Mouse (Mus musculus) liver, postnatal 0 days (tissue): Measurements from ENCODE around the gene Slc6a19. TPM values are rescaled to one million over a fixed set of nuclear protein-coding genes. Genes with fewer than 3 reads are reported as not detected.
A peak's percentile ranks its signal among the peaks of the same experiment; 100 is the strongest.

Experiments
- ATAC-seq: fragments of 200-750 bp; cut with Nextera tagmentation; 2 replicates; pipeline ENCODE4 v1.8.0; 2017; ENCODE audit warnings: mild to moderate bottlenecking, moderate library complexity
- DNase-seq: peaks from one replicate; pipeline ENCODE4 v3.0.0-alpha.2; 2016
- H3K27ac ChIP-seq: fragments of 300-500 bp; sonication (generic); 2 replicates; pipeline ENCODE4 v1.5.1; 2014; ENCODE audit warnings: antibody characterized with exemption, moderate library complexity, mild to moderate bottlenecking, low read depth
- H3K27me3 ChIP-seq: fragments of 300-500 bp; sonication (generic); 2 replicates; pipeline ENCODE4 v1.6.1; 2014; ENCODE audit warnings: low read length, control low read depth, mixed read lengths; ENCODE audit not compliant: insufficient read depth
- H3K36me3 ChIP-seq: fragments of 300-500 bp; sonication (generic); replicated peaks from 2 replicates; pipeline ENCODE4 v1.6.1; 2014; ENCODE audit warnings: mild to moderate bottlenecking, control low read depth, low read length, moderate library complexity, mixed read lengths; ENCODE audit not compliant: insufficient read depth
- H3K4me1 ChIP-seq: fragments of 300-500 bp; sonication (generic); 2 replicates; pipeline ENCODE4 v1.6.1; 2014; ENCODE audit warnings: antibody characterized with exemption, mild to moderate bottlenecking, control low read depth; ENCODE audit not compliant: insufficient read depth
- H3K4me2 ChIP-seq: fragments of 300-500 bp; sonication (generic); 2 replicates; pipeline ENCODE4 v1.6.1; 2014; ENCODE audit warnings: low read depth, mild to moderate bottlenecking, low read length, moderate library complexity, mixed read lengths
- H3K4me3 ChIP-seq: fragments of 300-500 bp; sonication (generic); 2 replicates; pipeline ENCODE4 v1.5.1; 2014; ENCODE audit warnings: low read depth, low read length
- H3K9ac ChIP-seq: fragments of 300-500 bp; sonication (generic); replicated peaks from 2 replicates; pipeline ENCODE4 v1.6.1; 2014; ENCODE audit warnings: mild to moderate bottlenecking, moderate library complexity
- H3K9me3 ChIP-seq: fragments of 300-500 bp; sonication (generic); 2 replicates; pipeline ENCODE4 v1.6.1; 2016; ENCODE audit warnings: mild to moderate bottlenecking, control low read depth, low read length, mixed read lengths
- CTCF ChIP-seq: sonication (generic); IDR thresholded peaks from 2 replicates; pipeline ENCODE4 v1.5.1; 2016; ENCODE audit warnings: antibody characterized with exemption, low read depth
- EP300 ChIP-seq: IDR thresholded peaks from 2 replicates; pipeline ENCODE4 v1.6.1; 2016; ENCODE audit warnings: antibody characterized with exemption, low read depth, mild to moderate bottlenecking
- WGBS: fragments of 180-500 bp; shearing (Covaris S2); extraction: QIAGEN DNeasy Blood & Tissue Kit; methylation state at CpG from one replicate; pipeline ENCODE4 v1.1.7; 2014; ENCODE audit not compliant: insufficient replicate concordance; 5-methylcytosine and 5-hydroxymethylcytosine counted together
- polyA plus RNA-seq: library from polyadenylated mRNA; unstranded; fragments of >200 nt; fragmentation: Nextera tagmentation; extraction: Ambion mirVana; gene quantifications from 2 replicates; pipeline ENCODE4 v1.2.1, GENCODE M21; 2015

The Slc6a19 gene
- polyA plus RNA-seq, 1 experiment from 2014 or later = 1.4 TPM

DNA sequence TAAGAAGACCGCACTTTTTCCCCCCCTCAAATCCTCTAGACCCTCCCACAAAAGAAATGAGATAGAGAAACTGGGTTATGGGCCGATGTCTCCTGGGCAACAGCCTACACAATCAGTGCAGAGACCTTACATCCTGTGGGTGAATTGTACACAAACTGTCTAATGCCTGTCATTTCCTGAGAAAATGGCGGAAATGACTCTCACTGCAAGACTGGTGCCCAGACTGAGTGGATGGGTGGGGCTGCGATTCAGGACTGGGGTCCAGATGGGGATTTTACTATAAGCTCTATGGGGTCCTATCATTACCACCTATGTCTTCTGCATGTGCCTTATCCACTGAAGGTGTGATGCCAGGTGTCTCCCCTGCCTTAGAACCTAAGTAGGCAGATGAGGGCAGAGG lies 1.9 kb downstream of the Slc6a19 start:
- H3K36me3 ChIP-seq = no peaks in the 10 kb centered on the region
- TF ChIP-seq CTCF (no peak), EP300 (no peak)
- H3K4me3 ChIP-seq = no peak overlapping the region
- no peak for DNase-seq
- H3K4me2 ChIP-seq = no peak overlapping the region
- H3K27ac ChIP-seq = peak overlapping the region; percentile 76
- ATAC-seq = peak; percentile 66
- no peaks in the 10 kb centered on the region for H3K9me3 ChIP-seq
- H3K27me3 ChIP-seq = no peaks in the 10 kb centered on the region
- 50% methylated on average over 4 of the region's 4 CpGs for WGBS
- H3K9ac ChIP-seq = no peak overlapping the region
- H3K4me1 ChIP-seq = no peaks in the 10 kb centered on the region

DNA sequence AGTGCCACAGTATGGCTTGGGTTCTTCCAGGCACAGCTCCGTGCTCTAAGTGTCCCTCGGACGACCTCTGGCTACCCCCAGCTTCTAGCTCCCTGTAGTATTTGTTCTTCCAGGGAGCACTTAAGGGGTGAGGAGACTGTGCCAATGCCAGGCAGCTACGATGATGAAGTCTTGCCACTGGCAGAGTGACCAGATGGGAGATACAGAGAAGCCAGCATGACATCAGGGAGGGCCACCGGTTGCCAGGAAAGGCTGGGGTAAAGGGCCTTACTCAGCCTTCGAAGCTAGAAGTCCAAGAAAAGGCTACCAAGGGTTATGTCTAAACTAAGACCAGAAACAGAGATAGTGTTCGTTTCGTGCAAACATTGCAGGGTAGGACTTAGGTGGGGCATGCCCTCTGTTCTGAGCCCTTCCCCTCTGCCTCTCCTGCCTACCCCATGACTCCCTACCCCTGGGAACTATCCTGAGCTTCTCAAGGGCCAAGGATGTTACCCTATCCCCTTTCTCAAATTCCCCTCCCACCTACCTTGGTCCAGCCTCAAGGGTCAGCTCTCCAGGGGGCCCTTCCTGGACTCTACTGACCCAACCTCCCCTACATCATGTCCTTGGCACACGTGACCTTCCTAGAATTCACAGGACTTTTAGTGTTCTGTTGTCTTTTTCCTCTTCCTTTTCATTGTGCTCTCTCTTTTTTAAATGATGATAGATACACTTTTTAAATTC lies 3.3 kb downstream of the Slc6a19 start:
- ATAC-seq = no peak
- Histone ChIP-seq H3K4me1 (peaks cover 5% of the 10 kb centered on the region), H3K4me3 (no peak overlapping the region), H3K9ac (no peak overlapping the region), H3K27me3 (no peaks in the 10 kb centered on the region), H3K36me3 (no peaks in the 10 kb centered on the region), H3K9me3 (no peaks in the 10 kb centered on the region), H3K4me2 (no peak overlapping the region), H3K27ac (no peak overlapping the region)
- TF ChIP-seq CTCF = no peak
- TF ChIP-seq EP300 = no peak
- DNase-seq = no peak
- 76% methylated on average over 9 of the region's 9 CpGs for WGBS

DNA sequence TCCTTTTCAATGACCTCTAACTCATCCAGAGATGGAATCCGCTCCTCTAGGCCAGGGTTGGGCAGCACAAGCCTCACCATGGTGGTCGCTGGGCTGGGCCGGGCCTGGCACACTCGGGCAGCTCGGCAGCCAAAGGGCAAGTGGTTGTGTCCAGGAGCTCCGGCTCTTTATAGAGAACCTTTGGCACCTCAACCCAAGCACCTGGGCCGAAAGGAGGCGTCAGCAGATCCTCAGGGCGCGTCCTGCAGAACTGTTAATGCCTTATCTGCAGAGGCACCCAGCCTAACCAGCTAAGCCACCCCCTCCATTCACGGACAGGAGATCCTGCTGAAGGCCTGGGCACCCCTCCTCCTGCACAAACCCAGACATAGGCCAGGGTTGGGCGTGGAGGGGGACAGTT lies 4.1 kb downstream of the Slc6a19 start:
- no peak overlapping the region for H3K9ac ChIP-seq
- ATAC-seq (no peak), DNase-seq (no peak)
- no peak overlapping the region for H3K27ac ChIP-seq
- H3K36me3 ChIP-seq = no peaks in the 10 kb centered on the region
- H3K9me3 ChIP-seq = no peaks in the 10 kb centered on the region
- no peaks in the 10 kb centered on the region for H3K27me3 ChIP-seq
- peaks cover 6% of the 10 kb centered on the region for H3K4me1 ChIP-seq
- H3K4me2 ChIP-seq = no peak overlapping the region
- no peak overlapping the region for H3K4me3 ChIP-seq
- WGBS = 76% methylated on average over 12 of the region's 12 CpGs
- no peak for TF ChIP-seq CTCF
- TF ChIP-seq EP300 = no peak

DNA sequence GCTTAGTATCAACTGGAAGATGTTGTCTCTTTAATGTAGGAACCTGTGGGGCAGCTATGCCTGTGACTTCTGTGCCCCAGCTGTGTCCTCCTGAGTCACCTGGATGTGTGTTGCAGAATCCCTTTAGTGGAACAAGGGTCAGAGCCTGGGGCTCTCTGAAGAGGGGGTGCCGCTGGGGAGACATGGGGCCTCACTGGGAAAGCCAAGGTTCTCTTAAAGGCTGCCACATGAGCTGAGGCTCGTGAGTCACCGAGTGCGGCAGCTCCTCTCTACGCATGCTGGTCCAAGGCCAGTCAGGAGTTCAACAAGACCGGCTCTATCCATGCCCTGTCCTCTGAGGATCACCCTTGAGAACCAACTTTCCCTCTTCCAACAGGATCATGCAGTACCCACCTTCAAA lies 5.0 kb downstream of the Slc6a19 start:
- H3K36me3 ChIP-seq = no peaks in the 10 kb centered on the region
- H3K4me1 ChIP-seq = peaks cover 6% of the 10 kb centered on the region
- H3K27me3 ChIP-seq = no peaks in the 10 kb centered on the region
- TF ChIP-seq CTCF (no peak), EP300 (no peak)
- ATAC-seq = no peak
- H3K4me3 ChIP-seq = no peak overlapping the region
- H3K9me3 ChIP-seq = no peaks in the 10 kb centered on the region
- H3K27ac ChIP-seq = no peak overlapping the region
- no peak overlapping the region for H3K4me2 ChIP-seq
- WGBS = 80% methylated on average over 6 of the region's 6 CpGs
- DNase-seq = no peak
- H3K9ac ChIP-seq = no peak overlapping the region

DNA sequence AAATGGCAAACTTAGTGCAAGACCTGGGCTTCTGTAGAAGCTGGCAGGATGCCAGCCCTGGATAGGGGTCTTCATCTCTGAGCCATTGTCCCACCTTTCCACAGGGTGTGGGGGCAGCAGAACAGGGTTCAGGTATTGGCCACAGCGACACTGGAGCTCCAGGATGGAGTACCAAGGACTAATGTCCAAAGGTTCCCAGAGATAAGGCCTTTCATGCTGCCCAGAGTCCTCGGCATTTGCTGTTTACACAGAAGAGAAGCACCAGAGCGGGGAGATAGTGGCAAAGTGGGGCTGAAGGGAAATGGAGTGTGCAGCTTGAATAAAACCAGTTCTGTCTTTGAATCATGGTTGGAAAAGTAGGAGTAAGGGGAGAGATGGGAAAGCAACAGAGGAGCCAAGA lies 8.1 kb downstream of the Slc6a19 start:
- ATAC-seq = no peak
- 45% methylated on average over 3 of the region's 3 CpGs for WGBS
- peaks cover 13% of the 10 kb centered on the region for H3K4me1 ChIP-seq

DNA sequence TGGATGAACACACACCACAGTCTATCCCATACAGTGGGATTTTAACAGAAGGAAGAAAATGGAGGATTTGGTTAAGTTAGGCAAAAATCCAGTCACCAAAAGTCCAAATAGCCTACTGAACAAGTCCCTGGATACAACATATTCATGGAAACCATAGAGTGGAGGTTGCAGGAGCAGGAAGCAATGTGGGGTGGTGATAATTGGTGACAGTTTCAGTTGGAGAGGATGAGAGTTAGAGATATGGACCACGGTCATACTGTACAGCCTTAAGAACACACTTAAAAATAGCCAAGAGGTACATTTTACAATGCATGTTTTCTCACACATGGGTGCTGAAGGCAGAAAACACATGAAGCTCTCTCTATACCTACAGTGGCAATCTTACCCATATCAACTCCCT lies 9.7 kb downstream of the Slc6a19 start:
- H3K4me1 ChIP-seq = peaks cover 14% of the 10 kb centered on the region
- no peaks in the 10 kb centered on the region for H3K9me3 ChIP-seq
- ATAC-seq (no peak), DNase-seq (no peak)
- no peaks in the 10 kb centered on the region for H3K27me3 ChIP-seq
- whole genome bisulfite sequencing = 48% methylated on average over 1 of the region's 1 CpGs
- H3K4me3 ChIP-seq = no peak overlapping the region
- TF ChIP-seq EP300 = no peak
- no peak for TF ChIP-seq CTCF
- H3K27ac ChIP-seq = no peak overlapping the region
- no peak overlapping the region for H3K4me2 ChIP-seq
- no peak overlapping the region for H3K9ac ChIP-seq
- H3K36me3 ChIP-seq = no peaks in the 10 kb centered on the region

More for the DNA sequence above, 8.1 kb downstream of the Slc6a19 start:
- H3K27me3 ChIP-seq = no peaks in the 10 kb centered on the region
- no peaks in the 10 kb centered on the region for H3K9me3 ChIP-seq
- H3K4me2 ChIP-seq = no peak overlapping the region
- no peak overlapping the region for H3K4me3 ChIP-seq
- TF ChIP-seq CTCF = no peak
- no peak for TF ChIP-seq EP300
- H3K36me3 ChIP-seq = no peaks in the 10 kb centered on the region
- H3K9ac ChIP-seq = no peak overlapping the region
- H3K27ac ChIP-seq = no peak overlapping the region
- no peak for DNase-seq
